Mouse (Mus musculus): ENCODE measurements at regions not wholly inside any gene's neighbourhood (a gene's known extent, or its start where the extent isn't known, plus 50 kb on each side); places are given as distances from the start of the nearest gene placed in this dataset.

- TF ChIP-seq FLI1 (IDR thresholded peaks at IDR 0.05; ENCODE audit: low read length): no peak
- TF ChIP-seq GATA1 (IDR thresholded peaks at IDR 0.05; ENCODE audit: borderline replicate concordance, low read length): no peak
Observed at GRCm38 (mm10) chr13:60309926-60310325, 132.8 kb upstream of the Gas1 start.

Data from megakaryocyte, embryonic 14.5 days (primary cell).